Mouse (Mus musculus): Measurements from ENCODE around the gene Foxd4. TPM values are rescaled to one million over a fixed set of nuclear protein-coding genes. Genes with fewer than 3 reads are reported as not detected.
A peak's percentile ranks its signal among the peaks of the same experiment; 100 is the strongest.

The Foxd4 gene
- polyA plus RNA-seq (2015; fragmentation: Nextera tagmentation; extraction: Ambion mirVana) = not detected in 2 replicates

GRCm38 (mm10) chr19:24900581-24901220, at the start of gene Foxd4:
Gene Foxd4 (minus strand): TSS chr19:24901197.
- peaks cover 24% of the 10 kb centered on the region for H3K4me1 ChIP-seq (ENCODE audit: control insufficient read depth, insufficient read depth, low read length)
- WGBS = 2% methylated on average over 25 of the region's 27 CpGs
- peak within 1 kb of the TSS; percentile 78 for H3K4me2 ChIP-seq (ENCODE audit: low read depth, low read length)
- peaks cover 74% of the 10 kb centered on the region for H3K27me3 ChIP-seq (ENCODE audit: control insufficient read depth, insufficient read depth, low read length)
- H3K9ac ChIP-seq (ENCODE audit: low read length) = no peak within 1 kb of the TSS
- H3K9me3 ChIP-seq (replicated peaks; ENCODE audit: control insufficient read depth, low read length) = no peaks in the 10 kb centered on the region
- no peak within 1 kb of the TSS for H3K27ac ChIP-seq (ENCODE audit: low read length)
- H3K36me3 ChIP-seq (ENCODE audit: control insufficient read depth, insufficient read depth) = no peaks in the 10 kb centered on the region
- ATAC-seq (replicated peaks; ENCODE audit: extremely low read depth, insufficient read depth, low FRiP score) = no peak
- H3K4me3 ChIP-seq (ENCODE audit: low read length) = peak within 1 kb of the TSS; percentile 54

DNA sequence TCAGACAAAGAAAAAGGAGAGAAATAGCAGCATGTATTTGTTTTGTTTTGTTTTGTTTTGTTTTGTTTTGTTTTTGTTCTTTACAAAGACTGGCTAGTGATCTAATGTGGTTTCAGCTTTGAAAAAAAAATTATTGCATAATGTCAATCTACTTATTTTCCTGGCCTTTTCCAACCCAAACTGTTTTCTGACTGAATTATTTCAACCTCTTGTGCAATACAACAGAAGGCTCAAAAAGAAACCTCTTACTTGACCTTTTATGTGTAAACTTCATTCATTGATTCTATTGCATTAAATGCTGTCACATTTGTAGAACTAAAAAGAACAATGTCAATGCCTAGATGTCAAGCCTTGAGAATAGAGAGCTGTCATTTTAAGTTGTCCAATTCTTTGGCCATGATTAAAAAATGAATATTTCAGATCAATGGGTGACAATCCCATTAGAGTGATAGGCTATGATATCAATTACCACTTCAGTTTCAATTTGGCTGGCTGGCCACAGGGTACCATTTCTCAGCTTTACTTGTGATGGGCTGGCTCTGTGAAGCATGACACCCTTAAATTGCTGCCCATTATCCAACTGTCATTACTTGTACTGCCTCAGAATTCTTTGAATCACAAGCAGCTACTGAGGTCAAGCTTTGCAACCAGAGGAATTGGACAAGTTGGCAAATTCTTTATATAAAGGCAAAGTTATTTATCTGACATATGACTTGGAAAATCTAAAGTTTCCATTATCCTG, 44.7 kb upstream of the Foxd4 start:
- H3K9ac ChIP-seq (ENCODE audit: low read length) = no peak overlapping the region
- H3K9me3 ChIP-seq (replicated peaks; ENCODE audit: control insufficient read depth, low read length) = no peaks in the 10 kb centered on the region
- H3K4me2 ChIP-seq (ENCODE audit: low read depth, low read length) = no peak overlapping the region
- H3K4me1 ChIP-seq (ENCODE audit: control insufficient read depth, insufficient read depth, low read length) = no peaks in the 10 kb centered on the region
- H3K27me3 ChIP-seq (ENCODE audit: control insufficient read depth, insufficient read depth, low read length) = no peaks in the 10 kb centered on the region
- no peak overlapping the region for H3K27ac ChIP-seq (ENCODE audit: low read length)
- H3K36me3 ChIP-seq (ENCODE audit: control insufficient read depth, insufficient read depth) = no peaks in the 10 kb centered on the region
- H3K4me3 ChIP-seq (ENCODE audit: low read length) = no peak overlapping the region
- ATAC-seq (replicated peaks; ENCODE audit: extremely low read depth, insufficient read depth, low FRiP score) = no peak

GRCm38 (mm10) chr19:24937084-24937483, 36.1 kb upstream of the Foxd4 start:
- no peak overlapping the region; the same call in 1 of the 2 replicates for H3K27ac ChIP-seq (ENCODE audit: low read length)
- H3K36me3 ChIP-seq (ENCODE audit: control insufficient read depth, insufficient read depth) = 0 out of 2 replicates have a peak, but pooled peaks cover 2% of the 10 kb centered on the region
- peaks cover 9% of the 10 kb centered on the region; the same call in 1 of the 2 replicates for H3K4me1 ChIP-seq (ENCODE audit: control insufficient read depth, insufficient read depth, low read length)
- no peaks in the 10 kb centered on the region for H3K9me3 ChIP-seq (replicated peaks; ENCODE audit: control insufficient read depth, low read length)
- H3K4me2 ChIP-seq (ENCODE audit: low read depth, low read length) = no peak overlapping the region
- no peak overlapping the region for H3K9ac ChIP-seq (ENCODE audit: low read length)
- 26% methylated on average over 1 of the region's 1 CpGs for WGBS
- H3K27me3 ChIP-seq (ENCODE audit: control insufficient read depth, insufficient read depth, low read length) = no peaks in the 10 kb centered on the region
- H3K4me3 ChIP-seq (ENCODE audit: low read length) = no peak overlapping the region
- peak; percentile 96 for ATAC-seq (replicated peaks; ENCODE audit: extremely low read depth, insufficient read depth, low FRiP score)

GRCm38 (mm10) chr19:24929041-24929440, 28.0 kb upstream of the Foxd4 start:
- ATAC-seq (replicated peaks; ENCODE audit: extremely low read depth, insufficient read depth, low FRiP score) = no peak
- Histone ChIP-seq H3K4me3 (ENCODE audit: low read length) (no peak overlapping the region), H3K27me3 (ENCODE audit: control insufficient read depth, insufficient read depth, low read length) (no peaks in the 10 kb centered on the region), H3K9ac (ENCODE audit: low read length) (no peak overlapping the region), H3K27ac (ENCODE audit: low read length) (no peak overlapping the region), H3K36me3 (ENCODE audit: control insufficient read depth, insufficient read depth) (no peaks in the 10 kb centered on the region), H3K4me2 (ENCODE audit: low read depth, low read length) (no peak overlapping the region), H3K9me3 (replicated peaks; ENCODE audit: control insufficient read depth, low read length) (no peaks in the 10 kb centered on the region), H3K4me1 (ENCODE audit: control insufficient read depth, insufficient read depth, low read length) (0 out of 2 replicates have a peak, but pooled peaks cover 5% of the 10 kb centered on the region)
- WGBS = 78% methylated on average over 1 of the region's 1 CpGs

DNA sequence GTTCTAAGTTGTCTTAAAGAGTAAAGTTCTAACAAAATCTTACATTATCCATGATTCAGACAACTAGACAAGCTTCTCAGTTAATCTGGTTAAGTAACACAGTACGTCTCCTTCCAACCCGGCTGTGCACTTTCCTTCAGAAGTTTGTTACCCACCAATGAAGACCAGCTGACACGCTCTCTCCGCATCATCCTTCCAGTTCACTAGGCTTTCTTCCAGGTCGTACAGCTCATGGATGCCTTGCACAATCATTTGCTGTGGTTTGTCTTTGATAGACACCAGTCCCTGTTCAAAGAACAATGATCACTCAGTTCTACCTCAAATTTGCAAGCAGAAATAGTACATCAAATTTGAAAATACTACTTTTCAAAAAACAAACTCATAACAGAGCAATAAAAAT, 19.9 kb upstream of the Foxd4 start:
- Histone ChIP-seq H3K4me1 (ENCODE audit: control insufficient read depth, insufficient read depth, low read length) (no peaks in the 10 kb centered on the region), H3K4me3 (ENCODE audit: low read length) (no peak overlapping the region), H3K27ac (ENCODE audit: low read length) (no peak overlapping the region), H3K36me3 (ENCODE audit: control insufficient read depth, insufficient read depth) (peaks cover 15% of the 10 kb centered on the region), H3K4me2 (ENCODE audit: low read depth, low read length) (no peak overlapping the region), H3K27me3 (ENCODE audit: control insufficient read depth, insufficient read depth, low read length) (no peaks in the 10 kb centered on the region), H3K9ac (ENCODE audit: low read length) (no peak overlapping the region), H3K9me3 (replicated peaks; ENCODE audit: control insufficient read depth, low read length) (peaks cover 2% of the 10 kb centered on the region; the same call in 1 of the 2 replicates)
- WGBS = 92% methylated on average over 5 of the region's 5 CpGs
- no peak for ATAC-seq (replicated peaks; ENCODE audit: extremely low read depth, insufficient read depth, low FRiP score)

GRCm38 (mm10) chr19:24908385-24909155, 7.6 kb upstream of the Foxd4 start:
- Histone ChIP-seq H3K9me3 (replicated peaks; ENCODE audit: control insufficient read depth, low read length) (no peaks in the 10 kb centered on the region), H3K9ac (ENCODE audit: low read length) (no peak overlapping the region), H3K4me1 (ENCODE audit: control insufficient read depth, insufficient read depth, low read length) (no peaks in the 10 kb centered on the region), H3K27ac (ENCODE audit: low read length) (no peak overlapping the region), H3K36me3 (ENCODE audit: control insufficient read depth, insufficient read depth) (no peaks in the 10 kb centered on the region), H3K27me3 (ENCODE audit: control insufficient read depth, insufficient read depth, low read length) (peaks cover 12% of the 10 kb centered on the region), H3K4me2 (ENCODE audit: low read depth, low read length) (no peak overlapping the region), H3K4me3 (ENCODE audit: low read length) (no peak overlapping the region)
- WGBS = 82% methylated on average over 3 of the region's 3 CpGs
- ATAC-seq (replicated peaks; ENCODE audit: extremely low read depth, insufficient read depth, low FRiP score) = no peak

- WGBS = 88% methylated on average over 4 of the region's 6 CpGs
- H3K9me3 ChIP-seq (replicated peaks; ENCODE audit: control insufficient read depth, low read length) = no peaks in the 10 kb centered on the region
- peaks cover 20% of the 10 kb centered on the region for H3K27me3 ChIP-seq (ENCODE audit: control insufficient read depth, insufficient read depth, low read length)
- no peak overlapping the region for H3K4me2 ChIP-seq (ENCODE audit: low read depth, low read length)
- H3K4me3 ChIP-seq (ENCODE audit: low read length) = no peak overlapping the region
- H3K9ac ChIP-seq (ENCODE audit: low read length) = no peak overlapping the region
- no peaks in the 10 kb centered on the region for H3K4me1 ChIP-seq (ENCODE audit: control insufficient read depth, insufficient read depth, low read length)
- H3K27ac ChIP-seq (ENCODE audit: low read length) = no peak overlapping the region
- no peak for ATAC-seq (replicated peaks; ENCODE audit: extremely low read depth, insufficient read depth, low FRiP score)
- no peaks in the 10 kb centered on the region for H3K36me3 ChIP-seq (ENCODE audit: control insufficient read depth, insufficient read depth)
Observed at GRCm38 (mm10) chr19:24907655-24908054, 6.7 kb upstream of the Foxd4 start.

DNA sequence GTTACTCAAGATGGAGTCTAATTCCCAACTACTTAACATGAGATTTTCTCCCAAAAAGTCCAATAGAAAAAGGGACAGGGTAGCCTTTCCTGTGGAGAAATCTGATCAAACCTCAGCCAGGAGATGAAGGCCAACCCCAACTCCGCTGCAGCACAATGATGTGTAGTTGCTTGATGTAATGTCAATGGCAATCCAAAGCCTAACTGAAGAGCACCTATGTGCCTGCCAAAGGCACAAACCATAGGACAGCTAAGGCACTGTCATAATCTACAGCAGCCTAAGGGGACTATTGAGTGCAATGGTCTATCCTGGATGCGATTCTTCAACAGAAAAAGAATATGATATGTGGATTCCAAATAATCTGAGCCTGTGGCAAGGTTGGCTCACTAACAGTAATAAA, 1.8 kb upstream of the Foxd4 start:
- Histone ChIP-seq H3K9me3 (replicated peaks; ENCODE audit: control insufficient read depth, low read length) (no peaks in the 10 kb centered on the region), H3K36me3 (ENCODE audit: control insufficient read depth, insufficient read depth) (no peaks in the 10 kb centered on the region), H3K4me1 (ENCODE audit: control insufficient read depth, insufficient read depth, low read length) (peaks cover 17% of the 10 kb centered on the region), H3K4me2 (ENCODE audit: low read depth, low read length) (no peak overlapping the region), H3K4me3 (ENCODE audit: low read length) (no peak overlapping the region), H3K9ac (ENCODE audit: low read length) (no peak overlapping the region), H3K27ac (ENCODE audit: low read length) (no peak overlapping the region), H3K27me3 (ENCODE audit: control insufficient read depth, insufficient read depth, low read length) (peaks cover 58% of the 10 kb centered on the region)
- no peak for ATAC-seq (replicated peaks; ENCODE audit: extremely low read depth, insufficient read depth, low FRiP score)
- 49% methylated on average over 2 of the region's 2 CpGs for WGBS

DNA sequence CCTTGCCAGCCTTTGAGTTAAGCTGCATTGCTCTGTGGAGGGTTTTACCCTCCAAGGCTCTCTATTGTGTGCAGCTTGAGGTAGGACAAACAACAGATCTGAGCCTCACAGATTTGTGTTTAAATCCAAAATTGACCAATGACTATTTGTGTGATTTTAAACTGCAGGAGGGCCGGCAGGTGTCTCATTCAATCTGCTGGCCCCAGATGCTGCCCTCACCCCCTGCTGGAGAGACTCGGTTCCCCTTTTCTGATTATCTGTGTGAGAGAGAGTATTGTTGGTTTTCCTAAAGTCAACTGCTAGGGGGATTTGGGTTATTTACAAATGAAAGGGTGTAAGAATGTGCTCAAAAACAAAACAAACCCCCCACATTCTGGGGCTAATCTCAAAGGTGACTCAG, 1.3 kb upstream of the Foxd4 start:
- no peak for ATAC-seq (replicated peaks; ENCODE audit: extremely low read depth, insufficient read depth, low FRiP score)
- Histone ChIP-seq H3K4me2 (ENCODE audit: low read depth, low read length) (no peak overlapping the region), H3K27ac (ENCODE audit: low read length) (no peak overlapping the region), H3K36me3 (ENCODE audit: control insufficient read depth, insufficient read depth) (no peaks in the 10 kb centered on the region), H3K4me1 (ENCODE audit: control insufficient read depth, insufficient read depth, low read length) (peaks cover 22% of the 10 kb centered on the region), H3K27me3 (ENCODE audit: control insufficient read depth, insufficient read depth, low read length) (peaks cover 63% of the 10 kb centered on the region), H3K4me3 (ENCODE audit: low read length) (no peak overlapping the region), H3K9ac (ENCODE audit: low read length) (no peak overlapping the region), H3K9me3 (replicated peaks; ENCODE audit: control insufficient read depth, low read length) (no peaks in the 10 kb centered on the region)
- 5% methylated on average over 2 of the region's 2 CpGs for whole genome bisulfite sequencing
